Mouse (Mus musculus) intestine, embryonic 15.5 days (tissue): ENCODE data around the gene Arg2. TPM values are rescaled to one million over a fixed set of nuclear protein-coding genes. Genes with fewer than 3 reads are reported as not detected.
"Not testable (repeated sequence)": the region's sequence is repeated elsewhere in the genome, so short reads cannot be mapped to it uniquely, and the experiment has no call there.

ENCODE experiments used
- ATAC-seq: fragments of 200-750 bp; cut with Nextera tagmentation; 2 replicates; pipeline ENCODE4 v1.8.0; 2017; ENCODE audit warnings: moderate TSS enrichment, moderate library complexity
- H3K27ac ChIP-seq: fragments of 300-500 bp; sonication (generic); 2 replicates; pipeline ENCODE4 v1.5.1; 2015; ENCODE audit warnings: mild to moderate bottlenecking, inconsistent platforms
- H3K27me3 ChIP-seq: fragments of 300-500 bp; sonication (generic); replicated peaks from 2 replicates; pipeline ENCODE4 v1.6.1; 2015; ENCODE audit warnings: inconsistent platforms
- H3K36me3 ChIP-seq: fragments of 300-500 bp; sonication (generic); 2 replicates; pipeline ENCODE4 v1.6.1; 2015; ENCODE audit warnings: inconsistent platforms
- H3K4me1 ChIP-seq: fragments of 300-500 bp; sonication (generic); replicated peaks from 2 replicates; pipeline ENCODE4 v1.6.1; 2015; ENCODE audit warnings: inconsistent platforms
- H3K4me2 ChIP-seq: fragments of 300-500 bp; sonication (generic); replicated peaks from 2 replicates; pipeline ENCODE4 v1.6.1; 2015; ENCODE audit warnings: mild to moderate bottlenecking, inconsistent platforms
- H3K4me3 ChIP-seq: fragments of 300-500 bp; sonication (generic); replicated peaks from 2 replicates; pipeline ENCODE4 v1.5.1; 2015; ENCODE audit warnings: inconsistent platforms
- H3K9ac ChIP-seq: fragments of 300-500 bp; sonication (generic); 2 replicates; pipeline ENCODE4 v1.6.1; 2015; ENCODE audit warnings: inconsistent platforms
- H3K9me3 ChIP-seq: fragments of 300-500 bp; sonication (generic); 2 replicates; pipeline ENCODE4 v1.6.1; 2016; ENCODE audit warnings: inconsistent platforms
- WGBS: fragments of 180-500 bp; shearing (Covaris S2); methylation state at CpG from one replicate; pipeline ENCODE4 v1.1.7; 2015; 5-methylcytosine and 5-hydroxymethylcytosine counted together
- polyA plus RNA-seq: library from polyadenylated mRNA; unstranded; fragments of >200 nt; fragmentation: Nextera tagmentation; extraction: Ambion mirVana; gene quantifications from 2 replicates; pipeline ENCODE4 v1.2.1, GENCODE M21; 2015

The Arg2 gene
- polyA plus RNA-seq, 1 experiment from 2014 or later = 0.55 TPM

DNA sequence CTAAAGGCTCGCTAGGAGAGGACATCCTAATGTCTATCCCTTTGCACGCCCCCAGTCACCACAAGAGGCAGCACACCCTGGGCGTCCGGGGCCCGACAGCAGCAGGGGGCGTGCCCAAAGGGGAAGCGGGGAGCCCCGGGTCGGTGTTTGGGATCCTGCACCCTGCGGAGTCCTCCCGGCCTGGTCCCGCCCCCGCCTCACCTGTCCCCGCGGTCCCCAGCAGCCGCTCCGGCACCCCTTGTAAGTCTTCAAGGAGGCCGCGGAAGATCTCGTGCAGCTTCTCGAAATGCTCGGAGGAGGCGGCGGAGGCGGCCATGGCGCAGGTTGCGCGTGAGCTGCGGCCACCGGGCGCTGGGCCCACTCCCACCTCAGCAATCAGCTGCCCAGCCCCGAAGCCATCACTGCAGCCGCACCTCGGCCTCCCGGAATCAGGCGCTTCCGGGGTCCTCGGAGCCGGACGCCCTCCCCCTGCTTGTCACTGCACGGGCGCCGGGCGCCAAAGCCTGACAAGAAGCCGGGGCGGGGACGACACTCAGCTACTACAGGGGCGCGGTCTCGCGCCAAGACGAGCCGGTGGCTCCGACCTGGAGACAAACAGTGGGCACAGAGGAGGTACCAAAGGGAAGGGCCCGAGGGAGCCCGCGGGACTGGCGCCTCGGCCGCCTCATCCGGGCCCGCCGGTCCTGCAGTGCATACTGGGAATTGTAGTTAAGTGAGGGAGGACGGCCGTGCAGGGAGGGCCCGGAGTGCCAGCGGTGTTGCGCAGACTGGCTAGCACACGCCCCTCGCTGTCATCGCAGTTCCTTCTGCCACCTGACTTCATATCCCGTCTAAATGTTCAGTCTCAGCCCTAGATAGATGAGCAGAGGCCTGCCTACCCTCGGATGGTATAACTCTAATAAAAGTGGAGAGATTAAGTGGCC, 41.7 kb downstream of the Arg2 start, which contains the start of gene Vti1b:
Vti1b (minus strand) TSS at position 649 of the 923 bp plus-strand sequence.
- WGBS = under 1% methylated on average over 73 of the region's 73 CpGs
- H3K36me3 ChIP-seq = peaks cover 3% of the 10 kb centered on the region; the same call in 1 of the 2 replicates
- H3K9ac ChIP-seq = peak within 1 kb of the TSS; percentile 89
- ATAC-seq = peak; percentile 98
- H3K27ac ChIP-seq = peak within 1 kb of the TSS; percentile 91
- H3K27me3 ChIP-seq = no peaks in the 10 kb centered on the region
- H3K4me1 ChIP-seq = peaks cover 5% of the 10 kb centered on the region; the same call in 1 of the 2 replicates
- peak within 1 kb of the TSS; percentile 98 for H3K4me3 ChIP-seq
- peak within 1 kb of the TSS; percentile 66 for H3K4me2 ChIP-seq
- no peaks in the 10 kb centered on the region for H3K9me3 ChIP-seq

- WGBS = 64% methylated on average over 5 of the region's 5 CpGs
- Histone ChIP-seq H3K9me3 (no peaks in the 10 kb centered on the region), H3K27ac (no peak overlapping the region), H3K36me3 (peaks cover 3% of the 10 kb centered on the region; the same call in 1 of the 2 replicates), H3K9ac (no peak overlapping the region), H3K4me3 (no peak overlapping the region), H3K27me3 (no peaks in the 10 kb centered on the region), H3K4me1 (peaks cover 5% of the 10 kb centered on the region; the same call in 1 of the 2 replicates), H3K4me2 (no peak overlapping the region)
- no peak for ATAC-seq
Observed at GRCm38 (mm10) chr12:79173721-79174120, 43.1 kb downstream of the Arg2 start.

GRCm38 (mm10) chr12:79175998-79176397, 45.4 kb downstream of the Arg2 start:
- Histone ChIP-seq H3K4me1 (peaks cover 5% of the 10 kb centered on the region; the same call in 1 of the 2 replicates), H3K9ac (no peak overlapping the region), H3K27ac (no peak overlapping the region), H3K4me2 (no peak overlapping the region), H3K27me3 (no peaks in the 10 kb centered on the region), H3K9me3 (no peaks in the 10 kb centered on the region), H3K36me3 (peaks cover 6% of the 10 kb centered on the region), H3K4me3 (no peak overlapping the region)
- WGBS = 91% methylated on average over 5 of the region's 5 CpGs
- ATAC-seq = no peak

DNA sequence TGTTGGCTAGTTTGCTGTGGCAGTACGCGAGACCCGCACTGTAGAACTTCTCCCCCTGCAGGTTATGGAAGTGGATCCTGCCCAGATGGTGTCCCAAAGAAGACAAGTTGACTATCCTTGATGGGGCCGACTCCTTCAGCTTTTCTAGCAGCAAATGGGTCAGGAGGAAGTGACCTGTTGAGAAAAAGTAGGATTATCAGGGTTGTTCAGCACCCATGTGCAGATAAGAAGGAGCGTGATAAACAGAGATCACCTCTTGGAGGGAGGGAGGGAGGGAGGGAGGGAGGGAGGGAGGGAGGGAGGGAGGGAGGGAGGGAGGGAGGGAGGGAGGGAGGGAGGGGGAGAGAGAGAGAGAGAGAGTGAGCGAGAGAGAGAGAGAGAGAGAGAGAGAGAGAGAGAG, 54.6 kb downstream of the Arg2 start:
- H3K27ac ChIP-seq, H3K9me3 ChIP-seq, H3K4me2 ChIP-seq, H3K4me1 ChIP-seq, ATAC-seq, H3K9ac ChIP-seq, H3K4me3 ChIP-seq, H3K27me3 ChIP-seq: not testable (repeated sequence)
- WGBS = 82% methylated on average over 5 of the region's 6 CpGs
- H3K36me3 ChIP-seq = peaks cover 33% of the 10 kb centered on the region

DNA sequence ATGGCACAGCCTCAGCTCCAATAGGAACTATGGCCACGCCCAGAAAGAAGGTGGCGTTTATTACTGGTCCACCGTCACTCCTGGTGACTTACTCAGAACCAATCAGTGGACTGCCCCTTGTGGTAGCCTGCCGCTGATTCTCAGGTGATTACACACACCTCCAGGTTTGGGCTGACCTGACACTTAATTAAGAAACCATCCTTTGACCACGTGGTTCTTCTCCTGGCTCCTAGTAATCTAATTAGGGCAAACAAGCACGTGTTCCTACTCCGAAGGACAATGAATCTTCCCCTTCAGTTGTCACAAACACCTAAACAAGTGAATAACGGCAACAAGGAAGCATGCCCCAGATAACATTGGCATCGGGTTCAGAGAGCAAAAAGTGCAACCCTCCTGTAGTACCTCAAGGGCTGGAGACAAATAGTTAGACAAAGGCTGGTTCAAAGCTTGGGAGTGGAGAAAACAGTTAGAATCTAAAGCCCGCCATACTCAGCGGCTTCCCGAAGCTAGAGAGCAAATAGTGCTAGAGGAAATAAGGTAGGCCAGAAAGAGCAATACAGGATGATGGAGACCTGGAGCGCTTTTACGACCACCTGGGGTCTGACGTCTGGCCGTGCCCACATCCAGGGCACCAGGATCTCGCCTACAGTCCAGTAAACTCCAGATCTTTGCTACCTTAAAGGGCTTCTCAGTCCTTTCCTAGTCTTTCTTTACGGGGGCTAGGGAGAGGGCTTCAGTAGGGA, 60.5 kb downstream of the Arg2 start:
- under 1% methylated on average over 18 of the region's 18 CpGs for WGBS

GRCm38 (mm10) chr12:79191701-79192100, 61.1 kb downstream of the Arg2 start:
- H3K27me3 ChIP-seq = no peaks in the 10 kb centered on the region
- peak overlapping the region; percentile 60 for H3K9ac ChIP-seq
- 0 out of 2 replicates have a peak overlapping the region, but pooled peaks have one; percentile 62 for H3K27ac ChIP-seq

More for the DNA sequence above, 60.5 kb downstream of the Arg2 start:
- Histone ChIP-seq H3K4me2 (peak overlapping the region; percentile 76), H3K27ac (0 out of 2 replicates have a peak overlapping the region, but pooled peaks have one; percentile 62), H3K9me3 (no peaks in the 10 kb centered on the region), H3K4me3 (peak overlapping the region; percentile 59), H3K36me3 (peaks cover 13% of the 10 kb centered on the region), H3K9ac (peak overlapping the region; percentile 60), H3K27me3 (no peaks in the 10 kb centered on the region), H3K4me1 (peaks cover 9% of the 10 kb centered on the region; the same call in 1 of the 2 replicates)
- peak; percentile 93 for ATAC-seq

DNA sequence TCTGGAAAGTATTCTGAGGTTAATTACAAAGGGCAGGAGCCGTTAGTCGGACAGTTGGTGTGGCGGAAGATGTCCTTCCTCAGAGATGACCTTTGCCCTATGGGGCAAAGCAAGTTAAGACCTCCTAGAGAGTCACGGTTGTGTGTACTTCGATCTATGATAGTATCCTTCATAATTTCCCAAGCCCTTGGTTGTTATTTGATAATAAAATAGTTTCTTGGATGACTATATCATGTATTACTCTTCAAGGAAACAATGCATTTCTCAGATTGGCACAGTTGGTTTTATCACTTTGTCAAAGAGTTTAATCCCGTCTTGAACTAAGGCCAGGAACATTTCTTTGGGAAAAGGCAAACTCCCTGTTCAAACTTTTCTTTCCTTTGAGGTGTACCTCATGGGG, 61.6 kb downstream of the Arg2 start, which contains the start of gene Rdh11:
Rdh11 (minus strand) TSS at position 101 of the 400 bp plus-strand sequence.
- Histone ChIP-seq H3K9me3 (no peaks in the 10 kb centered on the region), H3K27ac (0 out of 2 replicates have a peak within 1 kb of the TSS, but pooled peaks have one; percentile 62), H3K4me1 (peaks cover 9% of the 10 kb centered on the region; the same call in 1 of the 2 replicates), H3K9ac (peak within 1 kb of the TSS; percentile 60), H3K36me3 (peaks cover 9% of the 10 kb centered on the region), H3K27me3 (no peaks in the 10 kb centered on the region), H3K4me3 (peak within 1 kb of the TSS; percentile 59), H3K4me2 (peak within 1 kb of the TSS; percentile 76)
- 0 out of 2 replicates have a peak, but pooled peaks have one; percentile 18 for ATAC-seq
- WGBS = 57% methylated on average over 6 of the region's 6 CpGs

More at GRCm38 (mm10) chr12:79191701-79192100, 61.1 kb downstream of the Arg2 start:
- ATAC-seq = peak; percentile 92
- Histone ChIP-seq H3K4me1 (peaks cover 9% of the 10 kb centered on the region; the same call in 1 of the 2 replicates), H3K9me3 (no peaks in the 10 kb centered on the region), H3K36me3 (peaks cover 9% of the 10 kb centered on the region), H3K4me3 (peak overlapping the region; percentile 59), H3K4me2 (peak overlapping the region; percentile 76)
- WGBS = 4% methylated on average over 14 of the region's 14 CpGs

DNA sequence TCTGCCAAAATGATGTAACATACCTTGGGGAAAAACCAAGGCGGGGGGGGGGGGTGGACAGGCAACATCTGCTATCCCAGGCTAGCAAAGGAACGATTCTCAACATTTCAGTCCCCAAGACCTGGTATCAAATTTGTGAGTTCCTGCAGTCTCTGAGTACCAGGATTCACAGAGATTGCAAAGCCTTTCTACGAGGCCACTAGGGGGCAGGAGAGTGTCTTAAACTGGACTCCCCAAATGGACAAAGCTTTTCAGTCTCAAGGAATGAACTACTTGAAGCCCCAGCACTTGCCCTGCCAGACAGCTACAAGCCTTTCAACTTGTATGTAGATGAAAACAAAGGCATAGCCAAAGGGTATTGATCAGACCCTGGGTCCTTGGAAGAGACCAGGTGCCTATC, 62.9 kb downstream of the Arg2 start:
- H3K9me3 ChIP-seq = no peaks in the 10 kb centered on the region
- no peaks in the 10 kb centered on the region for H3K36me3 ChIP-seq
- no peak overlapping the region for H3K4me3 ChIP-seq
- no peak overlapping the region for H3K4me2 ChIP-seq
- H3K27ac ChIP-seq = no peak overlapping the region
- 4% methylated on average over 3 of the region's 3 CpGs for WGBS
- H3K9ac ChIP-seq = no peak overlapping the region
- no peaks in the 10 kb centered on the region for H3K27me3 ChIP-seq
- peaks cover 9% of the 10 kb centered on the region; the same call in 1 of the 2 replicates for H3K4me1 ChIP-seq
- ATAC-seq = no peak

DNA sequence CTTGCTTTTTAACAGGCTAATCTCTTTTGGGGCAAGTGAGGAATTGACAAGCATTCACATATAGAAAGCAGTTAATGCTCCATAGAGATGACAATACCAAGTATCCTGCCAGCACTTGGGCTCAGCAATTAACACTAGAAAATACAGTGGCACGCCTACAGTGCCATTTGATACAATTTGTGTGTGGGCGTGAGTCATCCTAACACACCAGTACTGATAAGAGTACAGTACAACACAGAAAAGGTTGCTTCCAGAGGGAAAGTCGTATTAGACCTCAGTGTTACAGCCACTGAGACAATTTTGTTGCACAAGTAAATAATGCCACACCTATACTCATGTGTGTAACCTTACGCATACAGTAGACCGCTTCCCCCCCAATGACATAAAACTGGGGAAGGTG, 66.5 kb downstream of the Arg2 start:
- Histone ChIP-seq H3K4me2 (no peak overlapping the region), H3K9me3 (no peaks in the 10 kb centered on the region), H3K27me3 (no peaks in the 10 kb centered on the region), H3K27ac (no peak overlapping the region), H3K4me3 (no peak overlapping the region), H3K4me1 (no peaks in the 10 kb centered on the region), H3K9ac (no peak overlapping the region), H3K36me3 (no peaks in the 10 kb centered on the region)
- no peak for ATAC-seq
- WGBS = 73% methylated on average over 5 of the region's 5 CpGs

- no peaks in the 10 kb centered on the region for H3K9me3 ChIP-seq
- H3K4me2 ChIP-seq = no peak overlapping the region
- no peak for ATAC-seq
- no peaks in the 10 kb centered on the region for H3K27me3 ChIP-seq
- 66% methylated on average over 3 of the region's 3 CpGs for WGBS
- no peaks in the 10 kb centered on the region for H3K36me3 ChIP-seq
- no peak overlapping the region for H3K9ac ChIP-seq
- H3K4me1 ChIP-seq = no peaks in the 10 kb centered on the region
- H3K4me3 ChIP-seq = no peak overlapping the region
- H3K27ac ChIP-seq = no peak overlapping the region
Observed at GRCm38 (mm10) chr12:79201882-79202281, 71.3 kb downstream of the Arg2 start.
